Mouse (Mus musculus) neural tube, embryonic 13.5 days (tissue): Measurements from ENCODE around the gene Vmn2r74. TPM values are rescaled to one million over a fixed set of nuclear protein-coding genes. Genes with fewer than 3 reads are reported as not detected.

Experiments used
- ATAC-seq: fragments of 200-750 bp; cut with Nextera tagmentation; 2 replicates; pipeline ENCODE4 v1.8.0; 2017; ENCODE audit warnings: low read depth, mild to moderate bottlenecking, moderate TSS enrichment, moderate library complexity
- H3K27ac ChIP-seq: fragments of 300-500 bp; sonication (generic); replicated peaks from 2 replicates; pipeline ENCODE4 v1.5.1; 2015; ENCODE audit warnings: moderate library complexity, mild to moderate bottlenecking, inconsistent platforms
- H3K27me3 ChIP-seq: fragments of 300-500 bp; sonication (generic); 2 replicates; pipeline ENCODE4 v1.6.1; 2015; ENCODE audit warnings: mild to moderate bottlenecking, inconsistent platforms
- H3K36me3 ChIP-seq: fragments of 300-500 bp; sonication (generic); 2 replicates; pipeline ENCODE4 v1.6.1; 2015; ENCODE audit warnings: mild to moderate bottlenecking, inconsistent platforms
- H3K4me1 ChIP-seq: fragments of 300-500 bp; sonication (generic); replicated peaks from 2 replicates; pipeline ENCODE4 v1.6.1; 2015; ENCODE audit warnings: inconsistent platforms
- H3K4me2 ChIP-seq: fragments of 300-500 bp; sonication (generic); 2 replicates; pipeline ENCODE4 v1.6.1; 2015; ENCODE audit warnings: inconsistent platforms, mild to moderate bottlenecking, moderate library complexity
- H3K4me3 ChIP-seq: fragments of 300-500 bp; sonication (generic); 2 replicates; pipeline ENCODE4 v1.5.1; 2015; ENCODE audit warnings: mild to moderate bottlenecking, inconsistent platforms
- H3K9ac ChIP-seq: fragments of 300-500 bp; sonication (generic); 2 replicates; pipeline ENCODE4 v1.6.1; 2015; ENCODE audit warnings: moderate library complexity, mild to moderate bottlenecking, inconsistent platforms
- H3K9me3 ChIP-seq: fragments of 300-500 bp; sonication (generic); 2 replicates; pipeline ENCODE4 v1.6.1; 2016; ENCODE audit warnings: inconsistent platforms
- WGBS: fragments of 180-500 bp; shearing (Covaris S2); methylation state at CpG from one replicate; pipeline ENCODE4 v1.1.7; 2015; 5-methylcytosine and 5-hydroxymethylcytosine counted together
- polyA plus RNA-seq: library from polyadenylated mRNA; unstranded; fragments of >200 nt; fragmentation: Nextera tagmentation; extraction: Ambion mirVana; gene quantifications from 2 replicates; pipeline ENCODE4 v1.2.1, GENCODE M21; 2015

The Vmn2r74 gene
- not detected in 2 replicates for polyA plus RNA-seq

DNA sequence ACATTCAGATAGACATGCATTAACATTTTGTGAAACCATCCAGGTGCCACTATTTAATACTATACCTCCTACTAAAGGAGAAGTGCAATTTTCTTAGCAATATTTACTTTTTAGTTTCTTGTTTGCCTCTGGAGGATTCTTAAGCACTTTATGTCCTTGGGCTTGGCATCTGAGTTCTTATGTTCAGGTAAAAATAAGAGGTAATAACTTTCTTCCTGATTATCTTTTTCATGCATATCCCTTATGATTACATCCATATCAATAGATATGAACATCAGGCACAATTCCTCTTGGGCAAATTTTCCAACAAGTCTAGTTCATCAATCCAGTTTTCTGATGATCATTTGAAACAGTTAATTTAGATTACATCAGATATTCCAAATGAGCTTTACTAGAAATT lies at the start of gene Vmn2r74:
Gene Vmn2r74 (minus strand): TSS at position 101 of the 400 bp plus-strand sequence.
- Histone ChIP-seq H3K36me3 (no peaks in the 10 kb centered on the region), H3K4me2 (no peak within 1 kb of the TSS), H3K9me3 (no peaks in the 10 kb centered on the region), H3K9ac (no peak within 1 kb of the TSS), H3K4me3 (no peak within 1 kb of the TSS), H3K27ac (no peak within 1 kb of the TSS), H3K4me1 (no peaks in the 10 kb centered on the region), H3K27me3 (no peaks in the 10 kb centered on the region)
- no peak for ATAC-seq

DNA sequence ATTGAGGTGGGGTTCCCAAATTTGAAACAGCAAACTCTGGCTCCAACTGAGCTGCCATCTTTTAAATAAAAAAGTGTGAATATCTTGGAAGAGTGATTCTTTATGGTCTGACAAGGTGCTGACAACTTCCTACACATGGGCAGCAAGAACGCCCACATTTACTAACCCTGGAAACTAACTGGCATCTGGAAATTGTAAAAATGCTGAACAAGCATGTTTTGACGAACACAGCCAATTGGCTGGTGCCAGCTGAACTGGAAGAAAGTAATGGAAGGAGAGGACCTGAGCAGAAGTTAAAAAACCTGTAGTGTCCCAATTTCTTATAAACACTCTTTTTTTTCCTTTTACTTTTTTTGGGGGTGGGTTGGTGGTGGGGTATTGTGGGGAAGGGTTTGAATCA lies 46.1 kb upstream of the Vmn2r74 start:
- H3K27ac ChIP-seq, result no peak overlapping the region
- no peak overlapping the region for H3K9ac ChIP-seq
- no peak overlapping the region for H3K4me2 ChIP-seq
- H3K9me3 ChIP-seq, result peaks cover 25% of the 10 kb centered on the region
- WGBS, result 92% methylated on average over 2 of the region's 2 CpGs
- ATAC-seq, result no peak
- no peaks in the 10 kb centered on the region for H3K4me1 ChIP-seq
- no peaks in the 10 kb centered on the region for H3K36me3 ChIP-seq
- H3K4me3 ChIP-seq, result no peak overlapping the region
- no peaks in the 10 kb centered on the region for H3K27me3 ChIP-seq

Other genes starting within 250 kb of the Vmn2r74 start
- not detected in 2 replicates for gene Vmn2r72, start 206.5 kb downstream of the Vmn2r74 start, polyA plus RNA-seq
- not detected in 2 replicates for gene Vmn2r73, start 85.4 kb downstream of the Vmn2r74 start, polyA plus RNA-seq
- gene Vmn2r75, start 210.1 kb upstream of the Vmn2r74 start, polyA plus RNA-seq, result not detected in 2 replicates